10 mouse cellular contexts compared by ENCODE assay signal in the genomic region with DNA sequence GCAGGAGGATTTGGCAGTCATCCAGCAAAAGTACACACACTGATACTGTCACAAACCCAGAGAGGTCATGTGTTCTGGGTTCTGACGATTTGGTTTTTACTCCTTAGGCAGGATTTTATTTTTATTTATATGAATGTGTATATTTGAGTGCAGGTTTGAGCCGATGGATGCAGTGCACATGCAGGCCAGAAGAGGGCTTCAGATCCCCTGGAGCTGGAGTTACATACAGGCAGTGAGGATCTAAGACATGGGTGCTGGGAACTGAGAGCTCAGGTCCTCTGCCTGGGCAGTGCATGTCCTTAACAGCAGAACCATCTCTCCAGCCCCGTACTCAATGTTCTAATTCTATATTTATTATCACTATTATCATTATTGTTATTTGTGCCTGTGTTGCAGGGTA.
A peak's percentile ranks its signal among the peaks of the same experiment; 100 is the strongest.
DNase-seq lines count a peak whose midpoint lies in the region; ATAC-seq and TF ChIP-seq lines count a peak whose summit lies in the region.
"Had no signal": no experiment of that assay in that cellular context is flagged by ENCODE, and none has a peak within 500 bp of the region (broad histone marks: within the 10 kb centered on the region; RNA-seq: fewer than 3 reads in every experiment).

No protein-coding gene starts in this region.

- no peak overlapping the region for H3K9ac ChIP-seq in heart, postnatal 0 days (replicated peaks; ENCODE audit: low read depth, low read length)
- H3K9ac ChIP-seq in heart, embryonic 12.5 days: no peak overlapping the region
- H3K9ac ChIP-seq in lung, embryonic 14.5 days: no peak overlapping the region
- H3K9ac ChIP-seq: heart, embryonic 13.5 days; lung, embryonic 15.5 days had no signal

- H3K27me3 ChIP-seq in heart, postnatal 0 days (ENCODE audit: control insufficient read depth, insufficient read depth, low read length): no peaks in the 10 kb centered on the region
- H3K27me3 ChIP-seq in heart, embryonic 12.5 days (replicated peaks): no peaks in the 10 kb centered on the region
- H3K27me3 ChIP-seq in lung, embryonic 14.5 days (ENCODE audit: insufficient read depth, low read length): no peaks in the 10 kb centered on the region
- H3K27me3 ChIP-seq: heart, embryonic 13.5 days; lung, embryonic 15.5 days had no signal

- peak; percentile 11 for DNase-seq in adrenal gland, adult 2 months
- DNase-seq in adrenal gland, postnatal 25 days: no peak
- DNase-seq in heart, postnatal 0 days (ENCODE audit: low spot score): no peak
- peak; percentile 22 for DNase-seq in lung, embryonic 14.5 days
- DNase-seq in lung, postnatal 14 days: no peak
- peak; percentile 34 to 49 for DNase-seq in kidney, postnatal 4 days
- no peak for DNase-seq in T-cell, adult 2 months (ENCODE audit: low spot score)

- no peaks in the 10 kb centered on the region for H3K9me3 ChIP-seq in heart, postnatal 0 days (replicated peaks; ENCODE audit: control insufficient read depth, low read length)
- no peaks in the 10 kb centered on the region for H3K9me3 ChIP-seq in heart, embryonic 12.5 days (replicated peaks)
- H3K9me3 ChIP-seq in lung, embryonic 14.5 days (ENCODE audit: low read depth, low read length): no peaks in the 10 kb centered on the region
- H3K9me3 ChIP-seq: heart, embryonic 13.5 days; lung, embryonic 15.5 days had no signal

- H3K4me2 ChIP-seq in heart, postnatal 0 days (ENCODE audit: low read depth, low read length): no peak overlapping the region
- H3K4me2 ChIP-seq in heart, embryonic 12.5 days: no peak overlapping the region
- H3K4me2 ChIP-seq in lung, embryonic 14.5 days: no peak overlapping the region
- H3K4me2 ChIP-seq: heart, embryonic 13.5 days; lung, embryonic 15.5 days had no signal

- TF ChIP-seq EP300 in heart, postnatal 0 days (IDR thresholded peaks at IDR 0.05; ENCODE audit: low read depth): no peak

- ATAC-seq in heart, postnatal 0 days (ENCODE audit: insufficient read depth, low read depth): no peak
- ATAC-seq in heart, embryonic 12.5 days (ENCODE audit: insufficient number of reproducible peaks, low FRiP score): no peak
- ATAC-seq in lung, embryonic 14.5 days (ENCODE audit: insufficient read depth): peak; percentile 41; the same call in 1 of the 2 replicates

- no peak overlapping the region for H3K4me3 ChIP-seq in heart, postnatal 0 days (ENCODE audit: low read depth, low read length)
- no peak overlapping the region for H3K4me3 ChIP-seq in heart, embryonic 12.5 days
- H3K4me3 ChIP-seq in lung, embryonic 14.5 days (ENCODE audit: low read depth, low read length): no peak overlapping the region
- H3K4me3 ChIP-seq: heart, embryonic 13.5 days; lung, embryonic 15.5 days had no signal

- no peak overlapping the region for H3K27ac ChIP-seq in heart, postnatal 0 days (ENCODE audit: low read depth)
- H3K27ac ChIP-seq in heart, embryonic 12.5 days (ENCODE audit: poor library complexity, severe bottlenecking): no peak overlapping the region
- H3K27ac ChIP-seq in lung, embryonic 14.5 days (ENCODE audit: low read depth): no peak overlapping the region
- H3K27ac ChIP-seq: heart, embryonic 13.5 days; lung, embryonic 15.5 days had no signal

- H3K36me3 ChIP-seq in heart, postnatal 0 days (replicated peaks; ENCODE audit: control insufficient read depth, insufficient read depth, low read length): no peaks in the 10 kb centered on the region
- H3K36me3 ChIP-seq in heart, embryonic 12.5 days: no peaks in the 10 kb centered on the region
- no peaks in the 10 kb centered on the region for H3K36me3 ChIP-seq in lung, embryonic 14.5 days (ENCODE audit: insufficient read depth)
- H3K36me3 ChIP-seq: heart, embryonic 13.5 days; lung, embryonic 15.5 days had no signal

- WGBS in heart, postnatal 0 days: 52% methylated on average over 3 of the region's 3 CpGs
- WGBS in heart, embryonic 12.5 days: 60% methylated on average over 3 of the region's 3 CpGs
- WGBS in lung, embryonic 14.5 days: 58% methylated on average over 3 of the region's 3 CpGs

- peak; percentile 22; the same call in 1 of the 2 replicates for TF ChIP-seq CTCF in heart, postnatal 0 days (IDR thresholded peaks at IDR 0.05; ENCODE audit: low read depth)
- TF ChIP-seq CTCF in lung, embryonic 14.5 days (IDR thresholded peaks at IDR 0.05; ENCODE audit: low read depth): peak; percentile 62

- no peaks in the 10 kb centered on the region for H3K4me1 ChIP-seq in heart, postnatal 0 days (ENCODE audit: control insufficient read depth, insufficient read depth)
- no peaks in the 10 kb centered on the region for H3K4me1 ChIP-seq in heart, embryonic 12.5 days (replicated peaks)
- H3K4me1 ChIP-seq in lung, embryonic 14.5 days (ENCODE audit: insufficient read depth): no peaks in the 10 kb centered on the region
- H3K4me1 ChIP-seq: heart, embryonic 13.5 days; lung, embryonic 15.5 days had no signal

Comparison
In these comparisons a context has a peak if more than half of its experiments do, and no peak if none do; other contexts are left out.
1. DNase-seq: peak in adrenal gland, adult 2 months (single experiment), lung, embryonic 14.5 days (single experiment) and kidney, postnatal 4 days (2 of 2); none in adrenal gland, postnatal 25 days (single experiment), heart, postnatal 0 days (single experiment), lung, postnatal 14 days (single experiment) and T-cell, adult 2 months (single experiment).